Mouse (Mus musculus) myocyte (in vitro differentiated cells): ENCODE measurements around the gene Dach1. TPM values are rescaled to one million over a fixed set of nuclear protein-coding genes. Genes with fewer than 3 reads are reported as not detected.

ENCODE experiments used
- H3K27me3 ChIP-seq: one replicate; pipeline ENCODE4 v1.6.1; 2011; ENCODE audit not compliant: control insufficient read depth, insufficient read depth, insufficient read length
- H3K36me3 ChIP-seq: one replicate; pipeline ENCODE4 v1.6.1; 2011; ENCODE audit not compliant: control insufficient read depth, insufficient read depth
- H3K4me2 ChIP-seq: one replicate; pipeline ENCODE4 v1.6.1; 2011; ENCODE audit warnings: low read depth, control low read depth
- H3K4me3 ChIP-seq: one replicate; pipeline ENCODE4 v1.5.1; 2011; ENCODE audit warnings: mild to moderate bottlenecking, control low read depth, moderate library complexity
- H3K79me2 ChIP-seq: one replicate; pipeline ENCODE4 v1.6.1; 2011; ENCODE audit not compliant: control insufficient read depth, insufficient read depth
- H3ac ChIP-seq: one replicate; pipeline ENCODE4 v1.6.1; 2011; ENCODE audit not compliant: control insufficient read depth, insufficient read length
- CEBPB ChIP-seq: IDR thresholded peaks from 2 replicates; pipeline ENCODE4 v1.6.1; 2011; ENCODE audit warnings: mild to moderate bottlenecking, moderate library complexity; ENCODE audit not compliant: poor library complexity, insufficient read depth, severe bottlenecking
- E2F4 ChIP-seq: IDR thresholded peaks from one replicate; pipeline ENCODE4 v1.6.1; 2011; ENCODE audit warnings: mild to moderate bottlenecking, control low read depth, moderate library complexity; ENCODE audit not compliant: insufficient read depth
- MAX ChIP-seq: IDR thresholded peaks from one replicate; pipeline ENCODE4 v1.6.1; 2011; ENCODE audit warnings: low read depth, mild to moderate bottlenecking, control low read depth
- MYOD1 ChIP-seq, 3 experiments: IDR thresholded peaks; one replicate each; pipeline ENCODE4 v1.6.1; 2011; ENCODE audit warnings: control low read depth in 2 of 3, low read depth in 2 of 3, mild to moderate bottlenecking in 2 of 3, moderate library complexity in 1 of 3; ENCODE audit not compliant: insufficient read length in 2 of 3, control insufficient read depth in 1 of 3
- MYOG ChIP-seq, 3 experiments: IDR thresholded peaks; one replicate each; pipeline ENCODE4 v1.6.1; 2011; ENCODE audit warnings: control low read depth in 2 of 3, low read depth in 2 of 3, mild to moderate bottlenecking in 2 of 3; ENCODE audit not compliant: insufficient read length in 2 of 3, control insufficient read depth in 1 of 3, insufficient read depth in 1 of 3
- POLR2A ChIP-seq: IDR thresholded peaks from one replicate; pipeline ENCODE4 v1.6.1; 2011; ENCODE audit warnings: low read depth, mild to moderate bottlenecking, control low read depth, moderate library complexity; ENCODE audit not compliant: insufficient read length
- POLR2AphosphoS2 ChIP-seq: IDR thresholded peaks from one replicate; pipeline ENCODE4 v1.6.1; 2011; ENCODE audit warnings: low read depth, control low read depth; ENCODE audit not compliant: insufficient read length
- REST ChIP-seq: IDR thresholded peaks from one replicate; pipeline ENCODE4 v1.6.1; 2011; ENCODE audit warnings: mild to moderate bottlenecking, control low read depth, moderate library complexity; ENCODE audit not compliant: insufficient read depth, insufficient read length
- SRF ChIP-seq: IDR thresholded peaks from one replicate; pipeline ENCODE4 v1.6.1; 2011; ENCODE audit warnings: low read depth; ENCODE audit not compliant: control insufficient read depth, insufficient read length
- TCF12 ChIP-seq: IDR thresholded peaks from one replicate; pipeline ENCODE4 v1.6.1; 2011; ENCODE audit warnings: mild to moderate bottlenecking, control low read depth; ENCODE audit not compliant: poor library complexity, insufficient read depth, severe bottlenecking
- TCF3 ChIP-seq: IDR thresholded peaks from one replicate; pipeline ENCODE4 v1.6.1; 2011; ENCODE audit warnings: low read depth, control low read depth; ENCODE audit not compliant: insufficient read length
- USF1 ChIP-seq: IDR thresholded peaks from one replicate; pipeline ENCODE4 v1.6.1; 2011; ENCODE audit warnings: low read depth, mild to moderate bottlenecking, control low read depth, moderate library complexity
- polyA plus RNA-seq: library from polyadenylated mRNA; unstranded; fragments of >200 nt; fragmentation: generic; extraction: Trizol; gene quantifications from one replicate; pipeline ENCODE4 v1.2.1, GENCODE M21; 2012; ENCODE audit warnings: missing spikeins

The Dach1 gene
- polyA plus RNA-seq, 1 experiment = not detected

DNA sequence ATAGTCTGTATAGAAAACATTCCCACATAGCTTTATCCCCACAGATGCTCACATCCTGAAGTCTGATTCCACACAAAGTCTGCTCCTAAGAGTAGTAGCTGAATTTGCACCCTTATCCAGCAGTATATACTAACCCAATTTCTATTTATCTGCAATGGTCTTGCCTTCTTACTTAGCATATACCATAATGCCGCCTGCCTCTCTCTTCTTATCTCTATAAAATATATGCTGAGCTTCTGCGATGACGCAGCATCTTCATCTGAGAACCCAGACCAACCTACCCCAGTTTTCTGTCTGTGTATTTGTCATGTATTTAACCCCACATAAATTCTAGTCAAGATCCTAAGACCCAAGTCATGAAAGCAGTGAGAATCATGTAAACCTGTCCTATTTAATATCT lies 272.9 kb downstream of the Dach1 start:
- no peaks in the 10 kb centered on the region for H3K27me3 ChIP-seq
- no peak overlapping the region for H3K4me2 ChIP-seq
- H3K79me2 ChIP-seq = no peaks in the 10 kb centered on the region
- H3K36me3 ChIP-seq = no peaks in the 10 kb centered on the region
- no peak overlapping the region for H3K4me3 ChIP-seq
- no peak overlapping the region for H3ac ChIP-seq
- TF ChIP-seq USF1 (no peak), POLR2AphosphoS2 (no peak), MAX (no peak), TCF3 (no peak), TCF12 (no peak), E2F4 (no peak), CEBPB (no peak), MYOD1 (IDR thresholded peaks at IDR 0.05; ENCODE audit: control insufficient read depth in 1 of 3, insufficient read length in 2 of 3, low read depth in 2 of 3) (no peak), POLR2A (no peak), REST (no peak), MYOG (IDR thresholded peaks at IDR 0.05; ENCODE audit: control insufficient read depth in 1 of 3, insufficient read depth in 1 of 3, insufficient read length in 2 of 3, low read depth in 2 of 3) (no peak), SRF (no peak)

DNA sequence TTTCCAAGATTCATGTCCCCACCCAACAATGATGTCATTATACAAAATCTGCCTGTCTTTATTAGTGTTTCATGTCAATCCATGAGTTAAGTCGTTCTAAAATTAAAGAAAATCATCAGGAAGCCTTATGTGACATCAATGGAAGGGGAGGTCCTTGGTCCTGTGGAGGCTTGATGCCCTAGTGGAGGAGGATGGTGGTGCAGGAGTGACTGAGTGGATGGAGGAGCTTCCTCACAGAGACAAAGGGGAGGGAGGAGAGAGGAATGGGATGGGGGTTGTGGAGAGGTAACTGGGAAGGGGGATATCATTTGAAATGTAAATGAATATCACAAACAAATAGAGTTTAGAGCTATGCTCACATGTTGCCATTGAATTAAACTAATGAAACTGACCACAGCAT lies 287.6 kb downstream of the Dach1 start:
- Histone ChIP-seq H3K79me2 (no peaks in the 10 kb centered on the region), H3K4me2 (no peak overlapping the region), H3K36me3 (no peaks in the 10 kb centered on the region), H3K4me3 (no peak overlapping the region), H3ac (no peak overlapping the region), H3K27me3 (no peaks in the 10 kb centered on the region)
- TF ChIP-seq REST (no peak), MYOG (IDR thresholded peaks at IDR 0.05; ENCODE audit: control insufficient read depth in 1 of 3, insufficient read depth in 1 of 3, insufficient read length in 2 of 3, low read depth in 2 of 3) (no peak), CEBPB (no peak), POLR2AphosphoS2 (no peak)

GRCm38 (mm10) chr14:97871001-97871400 lies 298.6 kb downstream of the Dach1 start:
- Histone ChIP-seq H3K36me3 (no peaks in the 10 kb centered on the region), H3ac (no peak overlapping the region), H3K79me2 (no peaks in the 10 kb centered on the region), H3K27me3 (no peaks in the 10 kb centered on the region), H3K4me2 (no peak overlapping the region), H3K4me3 (no peak overlapping the region)
- TF ChIP-seq USF1 (no peak), MAX (no peak), E2F4 (no peak), TCF3 (no peak), POLR2A (no peak), MYOD1 (IDR thresholded peaks at IDR 0.05; ENCODE audit: control insufficient read depth in 1 of 3, insufficient read length in 2 of 3, low read depth in 2 of 3) (no peak), TCF12 (no peak), REST (no peak), MYOG (IDR thresholded peaks at IDR 0.05; ENCODE audit: control insufficient read depth in 1 of 3, insufficient read depth in 1 of 3, insufficient read length in 2 of 3, low read depth in 2 of 3) (no peak)

GRCm38 (mm10) chr14:97858384-97858783 lies 311.2 kb downstream of the Dach1 start:
- no peak overlapping the region for H3K4me2 ChIP-seq
- H3K4me3 ChIP-seq = no peak overlapping the region
- no peaks in the 10 kb centered on the region for H3K79me2 ChIP-seq
- no peaks in the 10 kb centered on the region for H3K27me3 ChIP-seq
- H3K36me3 ChIP-seq = no peaks in the 10 kb centered on the region
- TF ChIP-seq TCF12 (no peak), MAX (no peak), CEBPB (no peak), MYOG (IDR thresholded peaks at IDR 0.05; ENCODE audit: control insufficient read depth in 1 of 3, insufficient read depth in 1 of 3, insufficient read length in 2 of 3, low read depth in 2 of 3) (no peak), E2F4 (no peak), REST (no peak), USF1 (no peak), POLR2A (no peak), TCF3 (no peak)
- H3ac ChIP-seq = no peak overlapping the region

DNA sequence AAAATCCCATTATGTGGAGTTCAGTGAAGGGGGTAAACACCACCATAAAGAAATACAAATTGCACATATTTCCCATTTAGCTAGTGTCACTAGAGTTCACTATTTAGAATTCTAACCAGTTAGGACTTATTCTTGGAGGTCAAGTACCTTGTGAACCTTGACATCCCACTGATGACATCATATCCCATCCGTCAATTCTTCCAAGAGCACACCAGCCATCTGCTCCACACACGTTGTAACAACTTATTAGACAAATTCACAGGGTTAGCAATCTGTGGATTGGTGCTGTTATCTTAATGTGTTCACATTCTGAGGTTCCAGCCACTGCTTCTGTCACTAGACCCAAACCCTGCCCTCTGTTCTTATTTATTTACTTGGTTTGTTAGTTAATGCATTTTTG lies 312.3 kb downstream of the Dach1 start:
- H3K36me3 ChIP-seq = no peaks in the 10 kb centered on the region
- H3K79me2 ChIP-seq = no peaks in the 10 kb centered on the region
- H3ac ChIP-seq = no peak overlapping the region
- H3K4me3 ChIP-seq = no peak overlapping the region
- no peaks in the 10 kb centered on the region for H3K27me3 ChIP-seq
- no peak overlapping the region for H3K4me2 ChIP-seq
- TF ChIP-seq CEBPB (no peak), MAX (no peak), POLR2A (no peak), MYOG (IDR thresholded peaks at IDR 0.05; ENCODE audit: control insufficient read depth in 1 of 3, insufficient read depth in 1 of 3, insufficient read length in 2 of 3, low read depth in 2 of 3) (no peak), USF1 (no peak), REST (no peak), MYOD1 (IDR thresholded peaks at IDR 0.05; ENCODE audit: control insufficient read depth in 1 of 3, insufficient read length in 2 of 3, low read depth in 2 of 3) (no peak), E2F4 (no peak), TCF3 (no peak), SRF (no peak)
